Mouse (Mus musculus) heart, embryonic 15.5 days (tissue): ENCODE measurements around the gene Tubb3. TPM values are rescaled to one million over a fixed set of nuclear protein-coding genes. Genes with fewer than 3 reads are reported as not detected.

Experiments
- ATAC-seq: fragments of 200-750 bp; cut with Nextera tagmentation; replicated peaks from 2 replicates; pipeline ENCODE4 v1.8.0; 2017; ENCODE audit warnings: low read depth, moderate TSS enrichment; ENCODE audit not compliant: insufficient number of reproducible peaks, insufficient read depth, low FRiP score
- H3K27ac ChIP-seq: fragments of 300-500 bp; sonication (generic); 2 replicates; pipeline ENCODE4 v1.5.1; 2015; ENCODE audit warnings: mild to moderate bottlenecking, inconsistent platforms
- H3K27me3 ChIP-seq: fragments of 300-500 bp; sonication (generic); 2 replicates; pipeline ENCODE4 v1.6.1; 2015; ENCODE audit warnings: inconsistent platforms
- H3K36me3 ChIP-seq: fragments of 300-500 bp; sonication (generic); 2 replicates; pipeline ENCODE4 v1.6.1; 2015; ENCODE audit warnings: mild to moderate bottlenecking, inconsistent platforms
- H3K4me1 ChIP-seq: fragments of 300-500 bp; sonication (generic); replicated peaks from 2 replicates; pipeline ENCODE4 v1.6.1; 2015; ENCODE audit warnings: inconsistent platforms
- H3K4me2 ChIP-seq: fragments of 300-500 bp; sonication (generic); 2 replicates; pipeline ENCODE4 v1.6.1; 2015; ENCODE audit warnings: inconsistent platforms, mild to moderate bottlenecking, moderate library complexity
- H3K4me3 ChIP-seq: fragments of 300-500 bp; sonication (generic); 2 replicates; pipeline ENCODE4 v1.5.1; 2015; ENCODE audit warnings: mild to moderate bottlenecking, inconsistent platforms
- H3K9ac ChIP-seq: fragments of 300-500 bp; sonication (generic); 2 replicates; pipeline ENCODE4 v1.6.1; 2015; ENCODE audit warnings: mild to moderate bottlenecking, inconsistent platforms
- H3K9me3 ChIP-seq: fragments of 300-500 bp; sonication (generic); replicated peaks from 2 replicates; pipeline ENCODE4 v1.6.1; 2016; ENCODE audit warnings: inconsistent platforms
- WGBS: fragments of 180-500 bp; shearing (Covaris S2); methylation state at CpG from one replicate; pipeline ENCODE4 v1.1.7; 2015; ENCODE audit warnings: mixed read lengths; 5-methylcytosine and 5-hydroxymethylcytosine counted together
- polyA plus RNA-seq: library from polyadenylated mRNA; unstranded; fragments of >200 nt; fragmentation: Nextera tagmentation; extraction: Ambion mirVana; gene quantifications from 2 replicates; pipeline ENCODE4 v1.2.1, GENCODE M21; 2015

The Tubb3 gene
- polyA plus RNA-seq, 1 experiment from 2014 or later, result 2.1 TPM

- WGBS, result 85% methylated on average over 4 of the region's 4 CpGs
- H3K27me3 ChIP-seq, result no peaks in the 10 kb centered on the region
- H3K9me3 ChIP-seq, result no peaks in the 10 kb centered on the region
- no peak overlapping the region for H3K4me3 ChIP-seq
- H3K4me1 ChIP-seq, result no peaks in the 10 kb centered on the region
- no peak overlapping the region for H3K27ac ChIP-seq
- no peak overlapping the region for H3K9ac ChIP-seq
- H3K36me3 ChIP-seq, result peaks cover 39% of the 10 kb centered on the region
- no peak for ATAC-seq
- H3K4me2 ChIP-seq, result no peak overlapping the region
Observed at GRCm38 (mm10) chr8:123463651-123464050, 52.4 kb downstream of the Tubb3 start.

GRCm38 (mm10) chr8:123467476-123467875 lies 56.3 kb downstream of the Tubb3 start:
- Histone ChIP-seq H3K4me2 (no peak overlapping the region), H3K4me1 (no peaks in the 10 kb centered on the region), H3K27me3 (no peaks in the 10 kb centered on the region; the same call in 1 of the 2 replicates), H3K9ac (no peak overlapping the region), H3K9me3 (no peaks in the 10 kb centered on the region), H3K4me3 (no peak overlapping the region), H3K27ac (no peak overlapping the region), H3K36me3 (peaks cover 9% of the 10 kb centered on the region; the same call in 1 of the 2 replicates)
- WGBS, result 71% methylated on average over 3 of the region's 3 CpGs
- ATAC-seq, result no peak

Other genes starting within 250 kb of the Tubb3 start
- gene Dpep1, start 225.2 kb upstream of the Tubb3 start, polyA plus RNA-seq, result 5.9 and 7.1 TPM in 2 replicates
- 89.2 and 106 TPM in 2 replicates for gene Chmp1a, start 198.7 kb upstream of the Tubb3 start, polyA plus RNA-seq
- gene Spata33, start 198.6 kb upstream of the Tubb3 start, polyA plus RNA-seq, result 3.6 and 4.4 TPM in 2 replicates
- 17.7 and 20.8 TPM in 2 replicates for gene Cdk10, start 186.6 kb upstream of the Tubb3 start, polyA plus RNA-seq
- gene Spata2l, start 175.2 kb upstream of the Tubb3 start, polyA plus RNA-seq, result 3.4 and 4.5 TPM in 2 replicates
- gene Zfp276, start 157.2 kb upstream of the Tubb3 start, polyA plus RNA-seq, result 13.2 and 18.4 TPM in 2 replicates
- gene Vps9d1, start 157.1 kb upstream of the Tubb3 start, polyA plus RNA-seq, result 19.2 and 22.7 TPM in 2 replicates
- gene Fanca, start 92.8 kb upstream of the Tubb3 start, polyA plus RNA-seq, result 14.5 and 17.0 TPM in 2 replicates
- gene Spire2, start 78.7 kb upstream of the Tubb3 start, polyA plus RNA-seq, result 0.33 and 1.4 TPM in 2 replicates
- 137 and 144 TPM in 2 replicates for gene Tcf25, start 37.7 kb upstream of the Tubb3 start, polyA plus RNA-seq
- gene Mc1r, start 4.3 kb upstream of the Tubb3 start, polyA plus RNA-seq, result 0.08 TPM in 1 of 2 replicates, not detected in the other
- 25.7 and 33.3 TPM in 2 replicates for gene Def8, start 12.1 kb downstream of the Tubb3 start, polyA plus RNA-seq
- gene Afg3l1, start 66.5 kb downstream of the Tubb3 start, polyA plus RNA-seq, result 40.2 and 41.6 TPM in 2 replicates
- 0.73 and 1.4 TPM in 2 replicates for gene Dbndd1, start 104.0 kb downstream of the Tubb3 start, polyA plus RNA-seq
- gene Gas8, start 107.4 kb downstream of the Tubb3 start, polyA plus RNA-seq, result 12.9 and 14.7 TPM in 2 replicates
- gene Rhou, start 242.5 kb downstream of the Tubb3 start, polyA plus RNA-seq, result 6.0 and 7.0 TPM in 2 replicates